Mouse (Mus musculus) right cerebral cortex, postnatal 14 days (tissue): ENCODE measurements around the gene Fat3.

Source experiments
- DNase-seq: peaks from one replicate; pipeline ENCODE4 v3.0.0; 2022

Gene Fat3

DNA sequence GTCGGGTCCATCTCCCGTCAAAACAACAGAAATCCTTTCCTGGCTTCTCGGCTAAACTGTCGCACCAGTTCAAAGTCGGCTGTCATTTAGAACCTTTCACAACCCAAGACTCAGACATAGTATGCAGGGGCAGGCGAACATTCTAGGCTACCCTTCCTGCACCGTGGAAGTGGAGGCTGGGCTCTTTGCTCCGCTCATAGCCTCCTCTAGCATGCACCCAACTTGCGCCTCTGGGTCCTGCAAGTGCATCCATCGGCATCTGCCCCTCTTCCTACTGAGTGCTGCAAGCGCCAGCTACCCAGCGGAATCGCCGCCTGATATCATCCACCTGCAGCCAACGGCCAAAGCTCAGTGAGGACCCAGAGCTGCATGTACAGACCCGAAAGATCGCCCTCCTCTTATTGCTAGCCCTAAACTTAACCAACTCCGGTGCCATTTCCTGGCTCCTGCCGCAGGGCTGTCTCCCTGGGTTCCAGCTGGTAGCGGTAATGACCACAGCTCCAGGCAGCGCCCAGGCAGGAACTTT, at the start of gene Fat3:
Gene Fat3, minus strand, starts transcription at position 100 of the 526 bp plus-strand sequence.
- peak; percentile 31 for DNase-seq

- DNase-seq, result no peak
Measured at GRCm38 (mm10) chr9:16532884-16533283, 31.8 kb upstream of the Fat3 start.

DNA sequence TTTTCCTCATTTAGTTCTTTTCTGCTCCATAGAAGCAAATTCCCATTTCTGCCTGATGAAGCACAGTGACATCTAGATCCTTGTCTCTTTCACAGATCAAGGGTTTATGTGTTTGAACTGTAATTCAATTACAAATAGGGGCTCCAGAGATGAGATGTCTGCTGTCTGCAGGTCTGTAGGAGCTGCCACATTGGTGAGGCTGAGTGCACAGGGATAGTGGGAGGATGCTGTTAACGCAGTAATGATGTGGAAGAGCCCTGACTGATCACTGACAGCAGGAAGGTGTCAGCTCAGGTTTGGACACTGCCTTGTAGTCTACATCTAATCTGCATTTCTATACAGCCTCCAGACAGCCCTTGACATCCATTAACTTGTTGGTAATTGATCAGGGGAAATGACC, 16.5 kb upstream of the Fat3 start:
- DNase-seq, result no peak

DNA sequence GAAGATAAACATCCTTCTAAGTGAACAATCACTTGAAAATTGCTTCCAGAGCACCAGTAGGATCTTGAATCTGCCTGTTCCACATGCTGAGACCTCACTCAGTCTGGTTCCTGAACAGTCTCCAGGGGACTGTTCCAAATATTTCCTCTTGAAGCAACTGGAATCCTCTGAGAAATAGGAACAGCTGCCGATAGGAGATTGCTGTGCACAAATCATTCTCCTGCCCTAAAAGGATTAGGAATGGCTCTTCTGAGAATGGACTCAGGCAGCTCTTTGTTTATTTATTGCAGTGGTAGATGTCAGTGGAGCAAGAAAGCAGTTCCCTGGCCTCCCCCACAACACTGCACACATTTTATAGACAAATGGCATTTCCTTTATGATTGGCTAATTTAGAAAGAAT, 10.9 kb upstream of the Fat3 start:
- DNase-seq, result no peak

- DNase-seq, result no peak
Measured at GRCm38 (mm10) chr9:16503776-16504175, 2.7 kb upstream of the Fat3 start.

DNA sequence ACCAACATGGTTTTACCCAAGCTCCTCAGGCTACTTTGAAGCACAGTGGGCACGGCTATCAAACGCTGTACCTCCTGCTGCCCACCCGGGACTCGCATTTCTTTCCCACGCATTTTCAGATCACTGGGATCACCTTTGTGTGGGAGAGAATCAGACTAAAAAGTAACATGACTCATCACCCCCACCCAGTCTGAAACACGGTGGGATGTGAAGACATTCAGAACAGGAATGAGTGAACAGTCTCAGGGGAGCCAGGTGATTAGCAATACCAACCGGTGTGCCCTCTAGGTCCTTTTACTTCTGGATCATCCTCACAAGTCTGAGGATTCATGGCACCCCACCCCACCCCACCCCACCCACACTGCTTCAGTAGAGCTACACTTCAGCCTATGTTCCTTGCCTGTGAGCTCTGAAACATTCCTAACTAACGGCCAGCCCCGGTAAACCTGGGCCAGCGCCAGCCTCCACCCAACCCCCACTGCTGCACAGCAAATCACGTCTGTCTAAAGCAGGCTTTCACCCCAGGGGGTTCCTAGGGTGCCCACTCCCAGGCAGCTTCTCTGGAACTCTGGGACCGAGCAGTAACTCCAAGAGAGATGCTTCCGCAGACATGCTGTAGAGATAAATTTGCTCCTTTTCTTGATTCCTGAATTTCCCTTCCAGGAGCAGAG, 1.7 kb upstream of the Fat3 start:
- peak; percentile 10 for DNase-seq

- DNase-seq, result peak; percentile 79
Measured at GRCm38 (mm10) chr9:16501990-16502672, 1.0 kb upstream of the Fat3 start.

GRCm38 (mm10) chr9:16500382-16501185, 501 bp downstream of the Fat3 start:
- DNase-seq, result peak; percentile 39

GRCm38 (mm10) chr9:16499621-16500381, 1.3 kb downstream of the Fat3 start:
- DNase-seq, result peak; percentile 64

DNA sequence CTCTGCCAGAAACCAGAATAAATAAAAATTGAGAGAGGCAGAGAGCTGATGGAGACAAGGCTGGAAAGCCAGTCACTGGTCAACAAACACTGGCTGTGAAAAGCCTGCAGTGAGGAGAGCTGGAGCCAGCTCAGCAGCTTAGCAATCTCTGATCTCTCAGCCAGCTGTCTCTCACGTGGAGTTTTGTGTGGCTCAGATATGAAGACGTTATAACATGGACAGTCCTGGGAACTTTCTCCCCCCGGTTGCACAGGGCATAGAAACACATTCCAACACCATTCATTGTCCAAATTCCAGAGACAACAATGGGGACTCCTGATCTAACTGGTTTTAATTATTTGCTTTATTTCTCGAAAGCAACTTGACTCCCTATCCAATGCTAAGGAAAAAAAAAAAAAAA, 2.2 kb downstream of the Fat3 start:
- DNase-seq, result no peak

GRCm38 (mm10) chr9:16497361-16497760, 3.7 kb downstream of the Fat3 start:
- DNase-seq, result no peak

DNA sequence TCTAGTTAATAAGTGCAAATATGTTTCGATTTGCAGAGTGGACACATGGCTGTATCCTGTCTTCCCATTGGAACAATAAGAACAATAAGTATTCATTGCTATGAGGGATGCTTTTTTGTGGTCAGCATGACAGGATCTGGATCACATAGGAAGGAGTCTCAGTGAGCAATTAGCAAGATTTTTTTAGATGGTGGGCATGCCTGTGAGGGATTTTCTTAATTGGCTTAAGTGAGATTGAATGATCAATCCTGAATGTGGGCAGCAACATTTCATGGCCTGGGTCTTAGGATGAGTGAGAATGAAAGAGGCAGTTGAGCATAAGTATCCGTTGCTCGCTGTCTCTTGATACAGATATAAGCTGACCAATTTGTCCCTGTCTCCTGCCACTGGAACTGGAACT, 4.8 kb downstream of the Fat3 start:
- no peak for DNase-seq

DNA sequence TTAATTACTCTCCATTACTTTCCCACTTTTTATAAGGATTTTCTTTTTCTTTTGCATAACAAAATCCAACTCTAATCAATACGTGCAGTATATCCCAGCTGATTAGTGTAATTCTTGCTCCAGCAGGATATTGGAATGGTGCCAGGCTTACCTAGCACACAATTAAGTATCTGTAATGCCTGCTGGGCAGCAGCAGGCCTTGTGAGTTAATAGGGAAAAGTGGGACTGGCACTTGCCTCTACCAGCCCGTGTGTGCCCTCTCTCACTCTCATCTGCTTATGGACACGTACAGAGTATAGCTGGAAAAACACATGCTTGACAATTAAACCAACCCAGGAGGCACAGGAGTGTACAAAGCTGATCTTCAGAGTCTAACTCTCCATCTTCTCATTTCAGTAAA, 11.4 kb downstream of the Fat3 start:
- DNase-seq, result no peak

DNA sequence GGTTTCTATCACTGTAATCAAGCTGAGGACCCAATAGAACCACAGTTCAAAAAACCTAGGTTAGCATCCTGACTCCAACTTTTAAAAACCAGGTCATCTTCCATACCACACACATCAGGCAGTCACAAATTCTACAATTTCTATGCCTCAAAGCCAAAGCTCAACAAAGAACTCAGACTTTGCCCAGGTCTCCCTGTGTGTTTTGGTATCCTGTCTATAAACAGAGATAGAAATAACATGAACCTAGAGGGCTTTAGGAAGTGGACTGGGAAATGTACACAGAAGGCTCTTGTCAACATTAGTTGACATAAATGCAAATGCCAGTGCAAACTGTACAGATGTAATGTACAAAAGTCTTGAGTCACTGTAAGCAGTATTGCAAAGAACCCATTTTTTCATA, 13.5 kb downstream of the Fat3 start:
- no peak for DNase-seq

DNA sequence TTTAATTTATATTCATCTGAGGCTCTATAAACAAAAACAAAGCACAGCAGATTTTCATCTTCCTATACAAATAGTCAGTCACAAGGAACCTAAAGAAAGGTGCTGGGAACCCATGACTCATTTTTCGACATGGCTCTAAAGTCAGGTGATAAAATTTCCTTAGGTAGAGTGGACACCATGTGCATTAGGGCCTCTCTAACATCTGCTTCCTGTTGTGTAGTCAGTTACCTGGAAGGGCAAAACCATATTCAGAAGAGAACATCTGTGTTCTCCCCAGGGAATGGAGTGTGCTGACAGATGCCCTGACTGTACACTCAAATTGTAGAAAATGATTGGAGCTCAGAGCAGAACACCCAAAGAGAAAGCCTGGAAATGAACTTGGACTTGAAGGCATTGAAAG, 14.9 kb downstream of the Fat3 start:
- no peak for DNase-seq

GRCm38 (mm10) chr9:16485173-16485572, 15.9 kb downstream of the Fat3 start:
- DNase-seq, result no peak

GRCm38 (mm10) chr9:16484765-16485164, 16.3 kb downstream of the Fat3 start:
- no peak for DNase-seq

DNA sequence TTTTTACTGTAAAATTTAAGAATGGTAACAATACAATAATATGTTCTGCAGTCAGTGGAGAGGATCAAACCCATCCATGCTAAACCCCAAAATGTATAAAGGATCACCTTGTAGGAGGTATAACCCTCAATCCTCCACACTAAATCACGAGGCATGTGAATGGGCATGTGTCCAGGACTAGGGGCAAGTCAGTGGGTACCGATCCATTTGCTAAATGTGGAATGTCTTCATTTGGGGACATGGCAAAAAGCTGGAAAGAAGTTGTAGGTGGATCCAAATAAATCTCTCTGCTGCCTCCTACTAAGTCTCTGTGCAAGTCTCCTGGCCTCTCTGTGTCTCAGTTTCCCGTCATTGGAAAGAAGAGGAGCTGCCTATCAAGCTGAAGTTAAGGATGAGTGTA, 39.6 kb downstream of the Fat3 start:
- no peak for DNase-seq

GRCm38 (mm10) chr9:16460591-16460990, 40.5 kb downstream of the Fat3 start:
- DNase-seq, result no peak

- DNase-seq, result no peak
Measured at GRCm38 (mm10) chr9:16441930-16442329, 59.2 kb downstream of the Fat3 start.

DNA sequence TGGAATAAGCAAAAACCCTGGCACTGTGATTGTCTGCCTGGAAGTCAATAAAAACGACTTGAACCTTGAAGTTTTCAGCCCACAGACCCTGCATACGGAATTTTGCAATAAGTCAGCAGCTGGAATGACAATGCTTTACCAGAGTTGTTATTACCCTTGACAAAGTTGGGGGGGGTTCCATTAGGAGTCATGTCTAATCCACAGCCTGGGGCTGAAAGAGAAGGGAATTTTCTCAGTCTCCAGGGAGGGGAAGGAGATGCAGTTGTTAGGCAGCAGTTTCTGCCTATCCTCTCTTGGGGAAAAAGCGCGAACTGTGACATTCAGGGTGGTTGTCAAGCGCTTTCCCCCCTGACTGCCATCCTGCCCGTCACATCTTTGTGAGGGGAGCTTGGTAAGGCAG, 60.4 kb downstream of the Fat3 start:
- DNase-seq, result no peak

DNA sequence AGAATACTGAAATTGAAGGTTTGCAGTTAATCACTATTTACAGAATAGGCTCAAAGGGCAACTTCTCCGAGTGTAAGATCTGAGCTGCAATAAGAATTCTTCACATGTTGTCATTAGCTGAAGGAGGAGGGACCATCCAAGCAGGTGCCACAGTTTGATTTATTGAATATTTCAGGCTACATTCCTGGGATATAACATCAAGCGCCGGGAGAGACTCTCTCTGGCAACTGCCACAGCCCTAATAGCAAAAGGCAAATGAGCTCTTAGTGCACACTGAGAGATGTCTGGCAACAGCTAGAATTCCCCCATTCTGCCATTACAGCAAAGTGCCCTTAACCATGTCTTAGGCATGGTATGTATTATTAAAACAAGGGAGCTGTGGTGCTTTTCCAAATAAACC, 61.1 kb downstream of the Fat3 start:
- no peak for DNase-seq

GRCm38 (mm10) chr9:16437805-16438204, 63.3 kb downstream of the Fat3 start:
- DNase-seq, result no peak
